Mouse (Mus musculus) embryonic fibroblast, embryonic 13.5 days (primary cell): ENCODE results near the gene Atrn. TPM values are rescaled to one million over a fixed set of nuclear protein-coding genes. Genes with fewer than 3 reads are reported as not detected.

Experiments used
- H3K27ac ChIP-seq: 2 replicates; pipeline ENCODE4 v1.5.1; 2012; ENCODE audit warnings: low read length, control low read depth, inconsistent platforms; ENCODE audit not compliant: insufficient read depth
- H3K4me1 ChIP-seq: 2 replicates; pipeline ENCODE4 v1.6.1; 2011; ENCODE audit warnings: low read length; ENCODE audit not compliant: control insufficient read depth, insufficient read depth
- H3K4me3 ChIP-seq: 2 replicates; pipeline ENCODE4 v1.5.1; 2011; ENCODE audit warnings: mild to moderate bottlenecking, control low read depth, low read length; ENCODE audit not compliant: insufficient read depth
- CTCF ChIP-seq: IDR thresholded peaks from 2 replicates; pipeline ENCODE4 v1.5.1; 2011; ENCODE audit warnings: mild to moderate bottlenecking, control low read depth, low read length, moderate library complexity, borderline replicate concordance; ENCODE audit not compliant: insufficient read depth
- POLR2A ChIP-seq: IDR thresholded peaks from 2 replicates; pipeline ENCODE4 v1.6.1; 2011; ENCODE audit warnings: low read depth, mild to moderate bottlenecking, control low read depth, low read length, moderate library complexity
- polyA plus RNA-seq: library from polyadenylated mRNA; stranded (reverse); fragments of >200 nt; gene quantifications from 2 replicates; pipeline ENCODE4 v1.2.4, GENCODE M21; 2011; ENCODE audit warnings: low read depth; ENCODE audit not compliant: missing spikeins, insufficient read length

Gene Atrn
- polyA plus RNA-seq, 1 experiment: 28.4 TPM

DNA sequence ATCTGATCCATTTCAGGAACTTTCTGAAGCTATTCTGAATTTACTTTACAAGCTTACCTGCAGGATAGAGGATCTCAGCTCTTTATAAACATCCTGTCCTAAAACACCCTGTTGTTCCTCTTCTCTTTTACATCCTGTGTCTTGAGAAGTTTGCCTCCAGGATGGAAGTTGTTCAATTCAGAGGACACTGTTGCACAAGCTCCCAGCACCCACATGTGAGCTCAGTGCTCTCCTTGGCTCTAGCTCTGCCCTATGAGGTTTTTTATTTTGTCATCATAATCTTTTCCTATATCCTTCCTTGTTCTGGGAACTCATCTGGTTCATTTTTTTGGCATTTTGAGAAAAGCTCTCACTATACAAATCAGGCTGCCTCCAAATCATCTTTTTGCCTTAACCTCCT is 130.5 kb downstream of the Atrn start:
- peaks cover 9% of the 10 kb centered on the region for H3K4me1 ChIP-seq
- no peak overlapping the region for H3K27ac ChIP-seq
- no peak overlapping the region for H3K4me3 ChIP-seq
- TF ChIP-seq CTCF (no peak), POLR2A (no peak)

GRCm38 (mm10) chr2:131037226-131037990 is 131.1 kb downstream of the Atrn start:
- Histone ChIP-seq H3K4me1 (peaks cover 9% of the 10 kb centered on the region), H3K4me3 (no peak overlapping the region), H3K27ac (no peak overlapping the region)
- TF ChIP-seq POLR2A: no peak
- TF ChIP-seq CTCF: no peak

DNA sequence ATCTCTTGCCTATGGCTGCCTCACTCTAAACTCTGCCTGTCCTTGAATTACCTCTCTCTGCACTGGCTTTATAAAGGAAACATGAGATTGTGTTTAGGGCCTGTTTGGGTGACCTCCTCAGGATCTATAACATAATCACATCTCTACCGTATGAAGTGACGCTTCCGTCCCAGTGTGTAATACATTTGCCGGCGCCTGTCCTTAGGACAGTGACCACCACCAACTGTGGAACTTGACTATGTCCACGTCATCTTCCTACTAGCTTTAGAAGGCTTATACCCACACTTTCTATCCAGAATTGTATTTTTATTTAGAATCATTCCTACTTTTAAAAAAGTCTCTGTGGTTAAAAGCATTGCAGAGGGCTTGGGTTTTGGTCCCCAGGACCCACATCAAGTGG is 131.9 kb downstream of the Atrn start:
- Histone ChIP-seq H3K4me1 (peaks cover 9% of the 10 kb centered on the region), H3K27ac (no peak overlapping the region), H3K4me3 (no peak overlapping the region)
- no peak for TF ChIP-seq CTCF

- TF ChIP-seq CTCF (no peak), POLR2A (no peak)
- Histone ChIP-seq H3K4me3 (no peak overlapping the region), H3K27ac (no peak overlapping the region), H3K4me1 (peaks cover 9% of the 10 kb centered on the region)
Measured at GRCm38 (mm10) chr2:131038675-131039074, 132.4 kb downstream of the Atrn start.

DNA sequence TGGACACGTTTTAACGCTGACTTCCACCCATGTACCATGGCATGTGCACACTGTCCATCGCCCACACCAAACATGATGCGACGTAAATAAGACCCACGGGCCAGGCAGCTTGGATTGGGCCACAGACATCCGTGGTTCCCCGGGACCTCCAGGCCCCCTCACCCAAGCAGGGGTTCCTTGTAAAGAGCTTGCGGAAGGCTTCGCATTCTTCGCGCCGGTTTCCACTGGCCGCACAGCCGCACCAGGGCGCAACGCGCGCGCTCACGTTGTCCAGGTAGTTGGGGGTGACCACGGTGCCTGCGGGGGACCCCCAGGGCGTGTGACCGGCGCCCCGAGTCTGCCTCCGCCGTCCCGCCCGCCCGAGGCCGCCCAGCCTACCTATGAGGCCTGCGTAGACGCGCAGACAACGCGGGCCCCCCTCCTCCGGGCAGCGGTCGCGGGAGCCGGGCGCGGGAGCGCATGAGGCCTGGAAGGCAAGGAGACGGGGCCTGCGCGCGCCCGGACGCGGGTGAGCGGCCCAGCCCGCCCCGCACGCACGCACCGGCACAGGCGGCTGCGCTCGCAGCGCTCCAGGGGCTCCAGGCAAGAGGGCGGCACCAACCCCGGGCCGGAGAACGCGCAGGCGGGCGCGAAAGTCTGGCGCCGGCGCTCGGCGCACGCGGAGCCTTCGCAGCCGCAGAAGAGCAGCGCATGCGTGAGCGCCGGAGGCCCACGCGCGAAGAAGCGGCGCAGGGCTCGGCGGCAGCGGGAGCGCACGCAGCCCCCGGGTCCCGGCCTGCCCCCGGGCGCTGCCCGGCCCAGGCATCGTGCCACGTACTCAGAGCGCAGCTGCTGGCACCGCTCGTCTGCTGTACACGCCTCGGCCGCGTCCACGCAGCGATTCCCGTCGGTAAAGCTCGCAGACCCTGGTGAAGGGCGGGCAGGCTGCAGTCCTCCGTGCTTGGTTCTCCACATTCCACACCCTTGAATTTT is 134.8 kb downstream of the Atrn start:
- peaks cover 11% of the 10 kb centered on the region for H3K4me1 ChIP-seq
- H3K27ac ChIP-seq: no peak overlapping the region
- TF ChIP-seq POLR2A (no peak), CTCF (no peak)
- peak overlapping the region; percentile 10 for H3K4me3 ChIP-seq

DNA sequence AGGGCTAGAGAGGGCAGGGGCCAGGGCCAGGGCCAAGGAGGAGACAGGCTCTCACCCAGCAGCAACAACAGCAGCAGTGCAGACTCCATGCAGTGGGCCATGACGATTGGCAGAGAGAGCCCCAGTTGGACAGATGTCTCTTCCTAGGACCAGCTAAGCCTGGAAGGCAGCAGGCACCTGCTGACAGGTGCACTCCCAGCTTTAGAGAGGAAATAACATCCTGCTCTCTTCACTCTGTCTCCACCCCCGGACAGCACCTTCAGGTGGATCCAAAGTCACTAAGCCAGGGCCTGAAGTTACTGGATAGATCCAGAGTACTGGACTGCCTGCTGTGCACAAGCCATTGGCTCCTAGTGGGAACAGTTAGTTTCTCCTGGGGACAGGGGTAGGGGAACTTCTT is 136.7 kb downstream of the Atrn start, which contains the start of gene Gfra4:
Gene Gfra4 (minus strand): TSS at position 101 of the 400 bp plus-strand sequence.
- H3K27ac ChIP-seq: no peak within 1 kb of the TSS
- H3K4me1 ChIP-seq: peaks cover 3% of the 10 kb centered on the region; the same call in 1 of the 2 replicates
- no peak within 1 kb of the TSS for H3K4me3 ChIP-seq
- TF ChIP-seq POLR2A (no peak), CTCF (no peak)

GRCm38 (mm10) chr2:131044354-131044852 is 138.1 kb downstream of the Atrn start:
- TF ChIP-seq CTCF: peak; percentile 33; the same call in 1 of the 2 replicates
- no peak for TF ChIP-seq POLR2A
- H3K4me3 ChIP-seq: no peak overlapping the region
- peaks cover 3% of the 10 kb centered on the region; the same call in 1 of the 2 replicates for H3K4me1 ChIP-seq
- H3K27ac ChIP-seq: no peak overlapping the region

DNA sequence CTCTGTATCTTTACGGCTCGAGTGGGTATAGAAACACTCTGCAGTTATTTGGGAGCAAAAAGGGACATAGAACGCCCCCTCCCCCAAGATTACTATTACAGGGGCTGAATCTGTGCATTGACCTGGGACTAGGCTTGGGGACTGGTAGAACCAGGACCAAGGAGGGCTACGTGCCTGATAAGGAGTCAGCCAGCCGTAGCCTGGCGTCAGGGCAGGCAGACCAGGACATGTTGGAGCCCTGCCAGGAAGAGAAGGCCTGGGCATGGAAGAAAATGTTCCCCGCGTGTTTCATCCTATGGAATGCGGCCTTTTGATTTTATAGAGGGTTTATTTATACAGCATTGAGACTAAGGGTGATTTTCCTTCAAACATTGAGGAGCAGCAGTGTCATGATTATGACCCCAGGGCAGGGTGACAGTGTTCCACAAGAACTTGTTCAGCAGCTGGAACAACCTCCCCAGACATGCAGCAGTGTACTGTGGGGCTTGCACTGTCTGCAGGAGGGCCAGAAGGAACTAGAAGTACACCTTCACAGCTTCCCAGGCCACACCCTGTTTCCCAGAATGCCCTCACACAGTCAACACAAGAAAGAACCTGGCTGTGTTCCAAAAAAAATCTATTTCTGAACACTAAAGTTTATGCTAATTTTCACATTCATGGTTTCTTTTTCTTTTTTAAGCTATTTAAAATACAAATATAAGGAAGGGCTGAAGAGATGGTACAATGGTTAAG is 138.9 kb downstream of the Atrn start:
- TF ChIP-seq POLR2A: no peak
- no peak for TF ChIP-seq CTCF
- Histone ChIP-seq H3K4me3 (no peak overlapping the region), H3K27ac (no peak overlapping the region), H3K4me1 (peaks cover 3% of the 10 kb centered on the region; the same call in 1 of the 2 replicates)

DNA sequence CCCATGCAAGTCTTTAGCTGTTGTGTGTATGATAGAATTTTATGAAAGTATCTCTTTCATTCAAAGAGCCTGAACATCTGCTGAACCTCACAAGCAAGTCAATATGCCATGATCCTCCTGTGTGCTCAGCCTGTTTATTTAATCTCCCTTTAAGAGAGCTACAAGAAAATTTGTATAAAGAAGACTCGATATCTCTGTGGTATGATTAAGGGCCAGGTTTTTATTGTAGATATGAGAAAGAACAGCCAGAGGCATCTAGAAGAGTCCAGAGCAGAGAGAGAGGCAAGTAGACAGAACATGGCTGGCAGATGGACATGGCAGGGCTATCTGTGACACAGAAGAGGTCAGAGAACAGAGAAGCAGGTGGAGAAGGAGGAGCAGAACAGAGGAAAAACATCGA is 139.7 kb downstream of the Atrn start:
- Histone ChIP-seq H3K27ac (no peak overlapping the region), H3K4me3 (no peak overlapping the region), H3K4me1 (peaks cover 3% of the 10 kb centered on the region; the same call in 1 of the 2 replicates)
- TF ChIP-seq CTCF (no peak), POLR2A (no peak)

DNA sequence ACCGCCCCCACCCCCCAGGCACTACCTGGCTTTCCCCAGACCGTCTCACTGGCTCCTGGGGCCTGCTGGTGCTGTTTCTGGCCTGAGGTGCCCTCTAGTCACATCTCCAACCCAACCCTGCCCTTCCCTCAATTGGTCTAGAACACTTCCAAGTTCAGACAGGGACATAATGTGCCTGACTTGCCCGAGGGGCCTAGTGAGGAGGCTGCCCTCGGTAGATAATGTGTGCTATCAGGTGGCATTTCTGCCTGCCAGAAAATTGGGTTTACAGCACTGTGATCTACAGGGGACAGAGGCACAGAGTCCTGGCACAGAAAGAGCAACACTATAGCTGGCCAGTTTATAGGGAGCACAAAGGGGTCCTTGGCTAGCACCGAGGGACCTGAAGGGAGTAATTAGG is 145.7 kb downstream of the Atrn start:
- Histone ChIP-seq H3K4me1 (peaks cover 4% of the 10 kb centered on the region; the same call in 1 of the 2 replicates), H3K4me3 (no peak overlapping the region), H3K27ac (no peak overlapping the region)
- no peak for TF ChIP-seq CTCF
- no peak for TF ChIP-seq POLR2A
